Mouse (Mus musculus): ENCODE measurements around the gene Kirrel3. TPM values are rescaled to one million over a fixed set of nuclear protein-coding genes. Genes with fewer than 3 reads are reported as not detected.

Gene Kirrel3
- total RNA-seq, 1 experiment from 2014 or later: not detected

GRCm38 (mm10) chr9:34766792-34767623 is 281.3 kb downstream of the Kirrel3 start:
- ATAC-seq (replicated peaks; ENCODE audit: insufficient number of reproducible peaks, low FRiP score, low TSS enrichment, poor library complexity, severe bottlenecking): no peak

GRCm38 (mm10) chr9:34768961-34769360 is 283.3 kb downstream of the Kirrel3 start:
- ATAC-seq (replicated peaks; ENCODE audit: insufficient number of reproducible peaks, low FRiP score, low TSS enrichment, poor library complexity, severe bottlenecking): no peak

- no peak for ATAC-seq (replicated peaks; ENCODE audit: insufficient number of reproducible peaks, low FRiP score, low TSS enrichment, poor library complexity, severe bottlenecking)
Measured at GRCm38 (mm10) chr9:34770951-34771350, 285.3 kb downstream of the Kirrel3 start.

GRCm38 (mm10) chr9:34771401-34771800 is 285.7 kb downstream of the Kirrel3 start:
- ATAC-seq (replicated peaks; ENCODE audit: insufficient number of reproducible peaks, low FRiP score, low TSS enrichment, poor library complexity, severe bottlenecking): no peak

GRCm38 (mm10) chr9:34772022-34772437 is 286.3 kb downstream of the Kirrel3 start:
- ATAC-seq (replicated peaks; ENCODE audit: insufficient number of reproducible peaks, low FRiP score, low TSS enrichment, poor library complexity, severe bottlenecking): no peak

GRCm38 (mm10) chr9:34781356-34781755 is 295.7 kb downstream of the Kirrel3 start:
- no peak for ATAC-seq (replicated peaks; ENCODE audit: insufficient number of reproducible peaks, low FRiP score, low TSS enrichment, poor library complexity, severe bottlenecking)

GRCm38 (mm10) chr9:34787915-34788314 is 302.2 kb downstream of the Kirrel3 start:
- no peak for ATAC-seq (replicated peaks; ENCODE audit: insufficient number of reproducible peaks, low FRiP score, low TSS enrichment, poor library complexity, severe bottlenecking)

GRCm38 (mm10) chr9:34795226-34795625 is 309.5 kb downstream of the Kirrel3 start:
- ATAC-seq (replicated peaks; ENCODE audit: insufficient number of reproducible peaks, low FRiP score, low TSS enrichment, poor library complexity, severe bottlenecking): no peak

GRCm38 (mm10) chr9:34797688-34798339 is 312.1 kb downstream of the Kirrel3 start:
- ATAC-seq (replicated peaks; ENCODE audit: insufficient number of reproducible peaks, low FRiP score, low TSS enrichment, poor library complexity, severe bottlenecking): no peak

GRCm38 (mm10) chr9:34801662-34802061 is 316.0 kb downstream of the Kirrel3 start:
- ATAC-seq (replicated peaks; ENCODE audit: insufficient number of reproducible peaks, low FRiP score, low TSS enrichment, poor library complexity, severe bottlenecking): no peak

GRCm38 (mm10) chr9:34806854-34807253 is 321.2 kb downstream of the Kirrel3 start:
- ATAC-seq (replicated peaks; ENCODE audit: insufficient number of reproducible peaks, low FRiP score, low TSS enrichment, poor library complexity, severe bottlenecking): no peak

- ATAC-seq (replicated peaks; ENCODE audit: insufficient number of reproducible peaks, low FRiP score, low TSS enrichment, poor library complexity, severe bottlenecking): no peak
Measured at GRCm38 (mm10) chr9:34809993-34810513, 324.4 kb downstream of the Kirrel3 start.

- ATAC-seq (replicated peaks; ENCODE audit: insufficient number of reproducible peaks, low FRiP score, low TSS enrichment, poor library complexity, severe bottlenecking): no peak
Measured at GRCm38 (mm10) chr9:34818325-34818976, 332.8 kb downstream of the Kirrel3 start.

- ATAC-seq (replicated peaks; ENCODE audit: insufficient number of reproducible peaks, low FRiP score, low TSS enrichment, poor library complexity, severe bottlenecking): no peak
Measured at GRCm38 (mm10) chr9:34824358-34825088, 338.8 kb downstream of the Kirrel3 start.

- ATAC-seq (replicated peaks; ENCODE audit: insufficient number of reproducible peaks, low FRiP score, low TSS enrichment, poor library complexity, severe bottlenecking): no peak
Measured at GRCm38 (mm10) chr9:34825089-34825400, 339.4 kb downstream of the Kirrel3 start.

- ATAC-seq (replicated peaks; ENCODE audit: insufficient number of reproducible peaks, low FRiP score, low TSS enrichment, poor library complexity, severe bottlenecking): no peak
Measured at GRCm38 (mm10) chr9:34825402-34826008, 339.8 kb downstream of the Kirrel3 start.

- no peak for ATAC-seq (replicated peaks; ENCODE audit: insufficient number of reproducible peaks, low FRiP score, low TSS enrichment, poor library complexity, severe bottlenecking)
Measured at GRCm38 (mm10) chr9:34830696-34831095, 345.0 kb downstream of the Kirrel3 start.

- no peak for ATAC-seq (replicated peaks; ENCODE audit: insufficient number of reproducible peaks, low FRiP score, low TSS enrichment, poor library complexity, severe bottlenecking)
Measured at GRCm38 (mm10) chr9:34836801-34837200, 351.1 kb downstream of the Kirrel3 start.
